Mouse (Mus musculus) hindbrain, embryonic 10.5 days (tissue): ENCODE results near the gene Ush1g. TPM values are rescaled to one million over a fixed set of nuclear protein-coding genes. Genes with fewer than 3 reads are reported as not detected.
A peak's percentile ranks its signal among the peaks of the same experiment; 100 is the strongest.

Source experiments
- DNase-seq: peaks from one replicate; pipeline ENCODE4 v3.0.0-alpha.2; 2017; ENCODE audit warnings: low spot score
- H3K27ac ChIP-seq: fragments of 300-500 bp; sonication (generic); 2 replicates; pipeline ENCODE4 v1.5.1; 2016; ENCODE audit warnings: mild to moderate bottlenecking, moderate library complexity
- H3K27me3 ChIP-seq: fragments of 300-500 bp; sonication (generic); 2 replicates; pipeline ENCODE4 v1.6.1; 2016; ENCODE audit warnings: mild to moderate bottlenecking; ENCODE audit not compliant: poor library complexity, insufficient read depth, severe bottlenecking
- H3K36me3 ChIP-seq: fragments of 300-500 bp; sonication (generic); 2 replicates; pipeline ENCODE4 v1.6.1; 2016; ENCODE audit warnings: mild to moderate bottlenecking, moderate library complexity
- H3K4me1 ChIP-seq: fragments of 300-500 bp; sonication (generic); replicated peaks from 2 replicates; pipeline ENCODE4 v1.6.1; 2016; ENCODE audit warnings: mild to moderate bottlenecking
- H3K4me3 ChIP-seq: fragments of 300-500 bp; sonication (generic); 2 replicates; pipeline ENCODE4 v1.5.1; 2016; ENCODE audit warnings: mild to moderate bottlenecking, moderate library complexity
- H3K9me3 ChIP-seq: fragments of 300-500 bp; sonication (generic); 2 replicates; pipeline ENCODE4 v1.6.1; 2016; ENCODE audit warnings: mild to moderate bottlenecking, moderate library complexity
- WGBS: fragments of 180-500 bp; shearing (Covaris S2); methylation state at CpG from one replicate; pipeline ENCODE4 v1.1.7; 2016; 5-methylcytosine and 5-hydroxymethylcytosine counted together
- polyA plus RNA-seq: library from polyadenylated mRNA; unstranded; fragments of >200 nt; fragmentation: Nextera tagmentation; extraction: Ambion mirVana; gene quantifications from 2 replicates; pipeline ENCODE4 v1.2.1, GENCODE M21; 2016

Gene Ush1g
- polyA plus RNA-seq, 1 experiment from 2014 or later, result 0.10 TPM

GRCm38 (mm10) chr11:115349976-115350375 is 28.1 kb upstream of the Ush1g start:
- H3K27me3 ChIP-seq, result peaks cover 76% of the 10 kb centered on the region
- no peak overlapping the region for H3K4me3 ChIP-seq
- peaks cover 17% of the 10 kb centered on the region for H3K36me3 ChIP-seq
- peaks cover 14% of the 10 kb centered on the region for H3K4me1 ChIP-seq
- 67% methylated on average over 4 of the region's 4 CpGs for WGBS
- no peak for DNase-seq
- no peaks in the 10 kb centered on the region for H3K9me3 ChIP-seq
- no peak overlapping the region for H3K27ac ChIP-seq

GRCm38 (mm10) chr11:115348681-115349248 is 26.9 kb upstream of the Ush1g start:
- H3K27ac ChIP-seq, result no peak overlapping the region
- 58% methylated on average over 17 of the region's 17 CpGs for WGBS
- H3K4me3 ChIP-seq, result no peak overlapping the region
- no peak for DNase-seq
- no peaks in the 10 kb centered on the region for H3K9me3 ChIP-seq
- peaks cover 82% of the 10 kb centered on the region for H3K27me3 ChIP-seq
- H3K4me1 ChIP-seq, result peaks cover 22% of the 10 kb centered on the region
- H3K36me3 ChIP-seq, result peaks cover 17% of the 10 kb centered on the region

DNA sequence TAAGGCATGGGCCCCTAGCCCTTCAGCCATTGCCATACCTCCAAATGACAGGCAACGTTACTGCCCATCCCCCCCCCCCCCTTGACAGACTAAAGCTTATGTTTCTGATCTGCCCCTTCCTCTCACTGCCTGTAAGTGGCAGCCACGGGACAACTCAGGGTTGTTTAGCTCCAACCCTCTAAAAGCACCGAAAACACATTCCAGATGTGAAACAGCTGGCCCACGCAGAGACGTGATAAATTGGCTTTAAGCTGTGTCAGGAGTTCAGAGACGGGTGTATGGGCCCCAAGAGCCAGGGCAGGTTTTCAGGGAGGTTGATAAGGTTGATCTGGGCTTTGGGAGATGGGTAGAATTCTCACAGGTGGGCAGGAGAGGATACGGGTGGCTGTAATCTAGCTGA is 23.7 kb upstream of the Ush1g start:
- Histone ChIP-seq H3K4me1 (peaks cover 22% of the 10 kb centered on the region), H3K27ac (no peak overlapping the region), H3K36me3 (peaks cover 8% of the 10 kb centered on the region; the same call in 1 of the 2 replicates), H3K27me3 (peaks cover 76% of the 10 kb centered on the region), H3K9me3 (no peaks in the 10 kb centered on the region), H3K4me3 (no peak overlapping the region)
- peak; percentile 31 for DNase-seq
- 46% methylated on average over 7 of the region's 7 CpGs for WGBS

GRCm38 (mm10) chr11:115344967-115345366 is 23.1 kb upstream of the Ush1g start:
- Histone ChIP-seq H3K36me3 (peaks cover 8% of the 10 kb centered on the region; the same call in 1 of the 2 replicates), H3K27ac (no peak overlapping the region), H3K9me3 (no peaks in the 10 kb centered on the region), H3K4me3 (no peak overlapping the region), H3K27me3 (peaks cover 76% of the 10 kb centered on the region), H3K4me1 (peaks cover 22% of the 10 kb centered on the region)
- DNase-seq, result no peak
- 10% methylated on average over 12 of the region's 12 CpGs for WGBS

- Histone ChIP-seq H3K27ac (no peak overlapping the region), H3K27me3 (peaks cover 76% of the 10 kb centered on the region), H3K9me3 (no peaks in the 10 kb centered on the region), H3K4me3 (no peak overlapping the region), H3K4me1 (peaks cover 24% of the 10 kb centered on the region), H3K36me3 (no peaks in the 10 kb centered on the region)
- no peak for DNase-seq
- 77% methylated on average over 6 of the region's 6 CpGs for WGBS
Measured at GRCm38 (mm10) chr11:115341866-115342265, 20.0 kb upstream of the Ush1g start.

GRCm38 (mm10) chr11:115341246-115341645 is 19.4 kb upstream of the Ush1g start:
- no peak overlapping the region for H3K27ac ChIP-seq
- WGBS, result 70% methylated on average over 2 of the region's 2 CpGs
- H3K27me3 ChIP-seq, result peaks cover 76% of the 10 kb centered on the region
- peaks cover 21% of the 10 kb centered on the region for H3K4me1 ChIP-seq
- no peak overlapping the region for H3K4me3 ChIP-seq
- no peak for DNase-seq
- no peaks in the 10 kb centered on the region for H3K36me3 ChIP-seq
- H3K9me3 ChIP-seq, result no peaks in the 10 kb centered on the region

DNA sequence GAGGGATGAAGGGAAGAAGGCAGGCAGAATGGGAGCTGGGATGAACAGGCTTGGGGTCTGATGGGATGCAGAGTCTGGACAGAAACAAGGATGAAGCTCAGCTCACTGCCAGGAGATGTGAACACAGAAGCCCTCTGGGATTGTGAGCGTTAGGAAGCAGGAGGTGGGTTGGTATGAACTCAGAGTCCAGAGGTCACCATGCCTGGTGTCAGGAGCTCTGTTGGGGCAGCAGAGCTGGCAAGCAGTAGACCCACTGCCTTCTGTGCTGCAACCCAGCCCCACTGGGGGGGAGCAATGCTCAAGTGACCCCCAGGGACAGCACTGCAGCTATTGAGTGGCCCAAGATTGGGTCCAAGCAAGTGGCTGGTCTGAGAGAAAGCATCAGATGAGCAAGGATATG is 16.0 kb upstream of the Ush1g start:
- DNase-seq, result no peak

DNA sequence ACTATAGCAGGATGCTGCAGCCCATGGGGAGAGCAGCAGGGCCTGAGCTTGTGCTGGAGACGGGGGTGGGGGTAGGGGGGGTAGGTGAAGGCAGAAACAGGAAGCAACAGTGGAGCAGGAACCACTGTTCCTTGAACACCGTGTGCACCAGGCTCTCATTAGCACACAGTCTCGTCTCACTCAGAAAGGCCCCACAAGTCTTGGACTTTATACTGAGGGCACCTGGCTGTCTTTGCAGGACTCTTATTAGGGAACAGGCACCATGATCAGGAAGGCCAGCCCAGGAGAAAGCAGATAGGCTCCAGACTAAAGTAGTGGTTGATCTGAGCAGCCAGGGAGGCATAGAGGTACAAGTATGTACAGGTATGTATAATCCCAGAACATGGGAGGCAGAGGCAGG is 15.5 kb upstream of the Ush1g start:
- WGBS, result 66% methylated on average over 3 of the region's 3 CpGs
- peaks cover 83% of the 10 kb centered on the region for H3K27me3 ChIP-seq
- H3K4me3 ChIP-seq, result no peak overlapping the region
- DNase-seq, result no peak
- no peaks in the 10 kb centered on the region for H3K9me3 ChIP-seq
- no peak overlapping the region for H3K27ac ChIP-seq
- peaks cover 24% of the 10 kb centered on the region for H3K4me1 ChIP-seq
- H3K36me3 ChIP-seq, result no peaks in the 10 kb centered on the region

More for the DNA sequence above, 16.0 kb upstream of the Ush1g start:
- Histone ChIP-seq H3K4me1 (peaks cover 24% of the 10 kb centered on the region), H3K27ac (no peak overlapping the region), H3K4me3 (no peak overlapping the region), H3K36me3 (no peaks in the 10 kb centered on the region), H3K27me3 (peaks cover 78% of the 10 kb centered on the region), H3K9me3 (no peaks in the 10 kb centered on the region)
- 71% methylated on average over 1 of the region's 1 CpGs for WGBS

GRCm38 (mm10) chr11:115336115-115336514 is 14.3 kb upstream of the Ush1g start:
- H3K36me3 ChIP-seq, result no peaks in the 10 kb centered on the region
- H3K4me1 ChIP-seq, result peaks cover 24% of the 10 kb centered on the region
- no peaks in the 10 kb centered on the region for H3K9me3 ChIP-seq
- H3K4me3 ChIP-seq, result no peak overlapping the region
- DNase-seq, result peak; percentile 46
- peaks cover 86% of the 10 kb centered on the region for H3K27me3 ChIP-seq
- no peak overlapping the region for H3K27ac ChIP-seq
- 22% methylated on average over 6 of the region's 6 CpGs for WGBS

DNA sequence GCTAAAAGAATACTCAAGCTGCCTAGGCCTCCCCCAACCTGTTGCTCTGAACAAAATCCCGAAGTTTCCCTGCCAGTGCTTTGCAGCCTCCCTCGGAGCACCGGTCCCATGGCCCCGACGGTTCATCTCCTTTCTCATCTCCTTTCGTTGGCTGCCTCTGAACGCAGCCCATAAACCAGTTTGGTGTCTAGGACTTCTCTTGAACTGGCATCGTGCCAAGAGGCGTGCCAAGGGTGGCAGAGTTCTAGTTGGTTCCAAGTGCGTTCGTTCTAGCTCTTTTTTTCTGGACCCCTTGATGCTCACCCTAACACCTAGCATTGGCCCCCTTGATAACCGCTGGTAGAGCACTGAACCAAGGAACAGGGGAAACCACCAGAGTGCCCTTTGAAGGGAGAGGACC is 13.4 kb upstream of the Ush1g start:
- peaks cover 86% of the 10 kb centered on the region for H3K27me3 ChIP-seq
- 61% methylated on average over 12 of the region's 12 CpGs for WGBS
- H3K4me3 ChIP-seq, result no peak overlapping the region
- H3K27ac ChIP-seq, result no peak overlapping the region; the same call in 1 of the 2 replicates
- peaks cover 24% of the 10 kb centered on the region for H3K4me1 ChIP-seq
- H3K36me3 ChIP-seq, result no peaks in the 10 kb centered on the region
- no peaks in the 10 kb centered on the region for H3K9me3 ChIP-seq
- no peak for DNase-seq

DNA sequence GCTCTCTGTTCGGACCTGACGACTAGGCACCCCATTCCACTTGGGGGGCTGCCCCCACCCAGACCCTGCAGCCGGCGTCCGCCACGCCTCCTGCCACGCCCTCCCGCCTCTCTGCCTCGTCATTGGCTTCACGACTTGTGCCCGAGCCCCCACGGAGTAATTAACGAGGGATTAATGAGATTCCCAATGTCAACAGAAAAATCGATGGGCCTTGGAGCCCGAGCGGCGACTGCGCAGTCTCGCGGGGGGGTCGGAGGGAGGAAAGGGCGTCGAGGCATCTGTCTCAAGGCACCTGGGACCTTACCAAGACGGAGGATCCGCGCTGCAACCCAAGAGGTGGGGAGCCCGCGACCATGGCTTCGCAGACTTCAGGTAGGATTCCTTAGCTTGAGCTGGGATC is 12.7 kb upstream of the Ush1g start, which contains the start of gene Otop3:
TSS of gene Otop3 (plus strand) at position 201 of the 400 bp plus-strand sequence.
- DNase-seq, result peak; percentile 31
- WGBS, result 6% methylated on average over 29 of the region's 29 CpGs
- H3K36me3 ChIP-seq, result no peaks in the 10 kb centered on the region
- no peak within 1 kb of the TSS; the same call in 1 of the 2 replicates for H3K27ac ChIP-seq
- no peaks in the 10 kb centered on the region for H3K9me3 ChIP-seq
- peaks cover 84% of the 10 kb centered on the region for H3K27me3 ChIP-seq
- peaks cover 24% of the 10 kb centered on the region for H3K4me1 ChIP-seq
- H3K4me3 ChIP-seq, result peak within 1 kb of the TSS; percentile 38

- Histone ChIP-seq H3K4me3 (no peak overlapping the region), H3K9me3 (no peaks in the 10 kb centered on the region), H3K27me3 (peaks cover 83% of the 10 kb centered on the region), H3K27ac (no peak overlapping the region), H3K36me3 (no peaks in the 10 kb centered on the region), H3K4me1 (peaks cover 9% of the 10 kb centered on the region)
- 69% methylated on average over 15 of the region's 15 CpGs for WGBS
- no peak for DNase-seq
Measured at GRCm38 (mm10) chr11:115329339-115329738, 7.5 kb upstream of the Ush1g start.

DNA sequence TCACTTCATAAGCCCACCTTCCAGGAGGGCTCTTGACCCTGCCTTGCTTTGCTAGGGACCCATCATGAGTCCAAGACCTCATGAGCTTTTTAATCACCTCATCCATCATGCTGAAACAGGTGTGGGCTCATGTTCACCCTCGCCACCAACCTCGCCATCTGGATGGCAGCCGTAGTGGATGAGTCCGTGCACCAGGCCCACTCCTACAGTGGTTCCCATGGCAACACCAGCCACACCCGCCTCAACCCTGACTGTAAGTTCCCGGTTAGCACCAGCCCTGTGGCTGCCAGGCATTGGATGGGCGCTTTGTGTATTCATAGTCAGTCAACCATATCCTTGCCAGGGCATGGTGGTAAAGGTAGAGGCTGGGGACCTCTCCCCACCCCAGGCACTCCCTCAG is 4.9 kb upstream of the Ush1g start:
- no peak overlapping the region for H3K4me3 ChIP-seq
- H3K4me1 ChIP-seq, result peaks cover 15% of the 10 kb centered on the region
- H3K9me3 ChIP-seq, result no peaks in the 10 kb centered on the region
- WGBS, result 81% methylated on average over 7 of the region's 7 CpGs
- H3K27ac ChIP-seq, result no peak overlapping the region
- no peaks in the 10 kb centered on the region for H3K36me3 ChIP-seq
- H3K27me3 ChIP-seq, result peaks cover 83% of the 10 kb centered on the region
- DNase-seq, result no peak

DNA sequence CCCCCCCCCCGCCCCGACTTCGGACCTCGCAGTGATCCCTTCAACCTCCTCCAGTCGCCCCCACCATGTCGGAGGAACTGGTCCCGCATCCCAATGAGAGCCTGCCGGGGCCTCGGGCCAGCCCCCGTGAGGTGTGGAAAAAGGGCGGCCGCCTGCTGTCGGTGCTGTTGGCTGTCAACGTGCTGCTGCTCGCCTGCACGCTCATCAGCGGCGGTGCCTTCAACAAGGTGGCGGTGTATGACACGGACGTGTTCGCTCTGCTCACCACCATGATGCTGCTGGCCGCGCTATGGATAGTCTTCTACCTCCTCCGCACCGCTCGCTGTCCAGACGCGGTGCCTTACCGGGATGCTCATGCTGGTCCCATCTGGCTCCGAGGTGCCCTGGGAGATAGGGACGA is 1.5 kb upstream of the Ush1g start:
- Histone ChIP-seq H3K9me3 (no peaks in the 10 kb centered on the region), H3K27me3 (peaks cover 91% of the 10 kb centered on the region), H3K27ac (no peak overlapping the region), H3K4me3 (peak overlapping the region; percentile 3; the same call in 1 of the 2 replicates), H3K4me1 (peaks cover 45% of the 10 kb centered on the region), H3K36me3 (no peaks in the 10 kb centered on the region)
- 21% methylated on average over 32 of the region's 32 CpGs for WGBS
- DNase-seq, result peak; percentile 3
